Comparison of ENCODE assay signal across 9 mouse cellular contexts in the genomic region with DNA sequence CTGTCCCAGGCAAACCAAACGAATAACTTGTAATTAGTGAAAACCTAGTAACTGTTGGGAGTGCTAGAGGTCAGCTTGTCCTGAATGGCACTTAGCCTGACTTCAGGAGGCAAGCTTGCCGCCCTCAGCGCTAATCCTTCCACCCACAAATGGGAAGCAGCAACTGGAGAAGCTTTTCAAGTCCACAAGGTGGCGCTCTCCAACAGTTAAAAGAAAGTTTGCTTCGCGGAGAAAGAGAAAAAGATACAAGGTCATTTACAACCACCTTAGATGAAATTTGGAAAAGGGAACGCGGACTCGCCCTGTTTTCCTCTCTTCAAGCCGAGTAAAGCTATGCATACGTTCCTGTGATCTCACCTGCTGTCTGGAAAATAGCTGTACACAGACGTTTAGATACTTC. TPM values are rescaled to one million over a fixed set of nuclear protein-coding genes. Genes with fewer than 3 reads are reported as not detected.
A peak's percentile ranks its signal among the peaks of the same experiment; 100 is the strongest.
DNase-seq lines count a peak whose midpoint lies in the region; ATAC-seq and TF ChIP-seq lines count a peak whose summit lies in the region.
"Had no signal": no experiment of that assay in that cellular context is flagged by ENCODE, and none has a peak within 500 bp of the region (broad histone marks: within the 10 kb centered on the region; RNA-seq: fewer than 3 reads in every experiment).

No protein-coding gene starts in this region.

- H3K27ac ChIP-seq in forebrain, postnatal 0 days (ENCODE audit: low read depth, low read length), result no peak overlapping the region
- no peak overlapping the region for H3K27ac ChIP-seq in hindbrain, embryonic 13.5 days
- H3K27ac ChIP-seq: liver, embryonic 15.5 days had no signal

- H3K4me3 ChIP-seq in forebrain, postnatal 0 days (ENCODE audit: low read depth, low read length), result no peak overlapping the region
- H3K4me3 ChIP-seq in hindbrain, embryonic 13.5 days, result no peak overlapping the region
- H3K4me3 ChIP-seq: liver, embryonic 15.5 days had no signal

- no peaks in the 10 kb centered on the region for H3K4me1 ChIP-seq in forebrain, postnatal 0 days (ENCODE audit: insufficient read depth)
- no peaks in the 10 kb centered on the region for H3K4me1 ChIP-seq in hindbrain, embryonic 13.5 days (replicated peaks)

- H3K27me3 ChIP-seq in forebrain, postnatal 0 days (ENCODE audit: insufficient read depth, low read length), result no peaks in the 10 kb centered on the region
- no peaks in the 10 kb centered on the region; the same call in 1 of the 2 replicates for H3K27me3 ChIP-seq in hindbrain, embryonic 13.5 days
- H3K27me3 ChIP-seq: liver, embryonic 15.5 days had no signal

- H3K4me2 ChIP-seq in forebrain, postnatal 0 days (ENCODE audit: low read depth), result no peak overlapping the region
- 0 out of 2 replicates have a peak overlapping the region, but pooled peaks have one; percentile 19 for H3K4me2 ChIP-seq in hindbrain, embryonic 13.5 days
- H3K4me2 ChIP-seq: liver, embryonic 15.5 days had no signal

- H3K9me3 ChIP-seq in forebrain, postnatal 0 days (ENCODE audit: low read length), result no peaks in the 10 kb centered on the region
- H3K9me3 ChIP-seq in hindbrain, embryonic 13.5 days, result no peaks in the 10 kb centered on the region
- H3K9me3 ChIP-seq: liver, embryonic 15.5 days had no signal

- H3K36me3 ChIP-seq in forebrain, postnatal 0 days (ENCODE audit: insufficient read depth), result no peaks in the 10 kb centered on the region
- no peaks in the 10 kb centered on the region for H3K36me3 ChIP-seq in hindbrain, embryonic 13.5 days
- H3K36me3 ChIP-seq: liver, embryonic 15.5 days had no signal

- TF ChIP-seq CTCF in forebrain, postnatal 0 days (IDR thresholded peaks at IDR 0.05; ENCODE audit: low read depth), result peak; percentile 88

- H3K9ac ChIP-seq in forebrain, postnatal 0 days, result no peak overlapping the region
- H3K9ac ChIP-seq in hindbrain, embryonic 13.5 days, result no peak overlapping the region
- H3K9ac ChIP-seq: liver, embryonic 15.5 days had no signal

- 8% methylated on average over 12 of the region's 12 CpGs for WGBS in forebrain, postnatal 0 days
- WGBS in hindbrain, embryonic 13.5 days, result 10% methylated on average over 12 of the region's 12 CpGs

- DNase-seq in WW6 (ENCODE audit: low read depth, low spot score), result peak; percentile 56
- DNase-seq in cerebellum, adult 11 months, result peak; percentile 9
- peak; percentile 91 for DNase-seq in forebrain, postnatal 0 days
- peak; percentile 25 to 34 for DNase-seq in layer of hippocampus, postnatal 36 days
- peak; percentile 66 for DNase-seq in right cerebral cortex, postnatal 4 days
- no peak for DNase-seq in thymus, postnatal 14 days

- ATAC-seq in forebrain, postnatal 0 days, result peak; percentile 47; the same call in 1 of the 2 replicates
- ATAC-seq in hindbrain, embryonic 13.5 days (ENCODE audit: low FRiP score), result no peak; the same call in 1 of the 2 replicates
- 0 out of 2 replicates have a peak, but pooled peaks have one; percentile 44 for ATAC-seq in megakaryocyte-erythroid progenitor cell, adult 5-6 weeks (replicated peaks; ENCODE audit: low FRiP score, low TSS enrichment, poor library complexity, severe bottlenecking)

RNA-seq across cellular contexts. Expression of a gene that starts 2.3 kb away (rescaled TPM):
- 0.08 TPM in 1 of 2 replicates, not detected in the other for total RNA-seq in forebrain, postnatal 0 days (2014; rRNA removed)
- polyA plus RNA-seq in forebrain, postnatal 0 days (2015; fragmentation: Nextera tagmentation; extraction: Ambion mirVana), result 0.25 and 0.39 TPM in 2 replicates
- polyA plus RNA-seq in hindbrain, embryonic 13.5 days (2015; fragmentation: Nextera tagmentation; extraction: Ambion mirVana), result 0.21 and 0.38 TPM in 2 replicates
- under 1 TPM; 0.10 to 0.18 TPM for total RNA-seq in layer of hippocampus, postnatal 36 days (2021)
- not detected in 2 replicates for total RNA-seq in megakaryocyte-erythroid progenitor cell, adult 5-6 weeks (2014; fragmentation: Nextera tagmentation)
- not detected in 2 replicates for total RNA-seq in megakaryocyte-erythroid progenitor cell, adult 5-6 weeks (2017)
